Mouse (Mus musculus) forebrain, embryonic 16.5 days (tissue): ENCODE results near the gene Lmnb2. TPM values are rescaled to one million over a fixed set of nuclear protein-coding genes. Genes with fewer than 3 reads are reported as not detected.

Experiments
- ATAC-seq: fragments of 200-750 bp; cut with Nextera tagmentation; 2 replicates; pipeline ENCODE4 v1.8.0; 2017; ENCODE audit warnings: mild to moderate bottlenecking, moderate library complexity
- H3K27ac ChIP-seq: fragments of 300-500 bp; sonication (generic); 2 replicates; pipeline ENCODE4 v1.5.1; 2014; ENCODE audit warnings: low read length, control low read depth
- H3K27me3 ChIP-seq: fragments of 300-500 bp; sonication (generic); replicated peaks from 2 replicates; pipeline ENCODE4 v1.6.1; 2014; ENCODE audit warnings: low read length; ENCODE audit not compliant: control insufficient read depth, insufficient read depth
- H3K36me3 ChIP-seq: fragments of 300-500 bp; sonication (generic); 2 replicates; pipeline ENCODE4 v1.6.1; 2014; ENCODE audit not compliant: control insufficient read depth, insufficient read depth
- H3K4me1 ChIP-seq: fragments of 300-500 bp; sonication (generic); replicated peaks from 2 replicates; pipeline ENCODE4 v1.6.1; 2014; ENCODE audit warnings: low read length; ENCODE audit not compliant: control insufficient read depth, insufficient read depth
- H3K4me2 ChIP-seq: fragments of 300-500 bp; sonication (generic); 2 replicates; pipeline ENCODE4 v1.6.1; 2014; ENCODE audit warnings: mild to moderate bottlenecking, low read length, control low read depth
- H3K4me3 ChIP-seq: fragments of 300-500 bp; sonication (generic); replicated peaks from 2 replicates; pipeline ENCODE4 v1.5.1; 2014; ENCODE audit warnings: mild to moderate bottlenecking, low read length, control low read depth
- H3K9ac ChIP-seq: fragments of 300-500 bp; sonication (generic); replicated peaks from 2 replicates; pipeline ENCODE4 v1.6.1; 2014; ENCODE audit warnings: low read depth, low read length, control low read depth
- H3K9me3 ChIP-seq: fragments of 300-500 bp; sonication (generic); 2 replicates; pipeline ENCODE4 v1.6.1; 2016; ENCODE audit warnings: low read length; ENCODE audit not compliant: control insufficient read depth
- WGBS: fragments of 180-500 bp; shearing (Covaris S2); extraction: QIAGEN DNeasy Blood & Tissue Kit; methylation state at CpG from one replicate; pipeline ENCODE4 v1.1.7; 2014; 5-methylcytosine and 5-hydroxymethylcytosine counted together
- polyA plus RNA-seq: library from polyadenylated mRNA; unstranded; fragments of >200 nt; fragmentation: Nextera tagmentation; extraction: Ambion mirVana; gene quantifications from 2 replicates; pipeline ENCODE4 v1.2.1, GENCODE M21; 2015

Gene Lmnb2
- 53.2 and 59.8 TPM in 2 replicates for polyA plus RNA-seq

GRCm38 (mm10) chr10:80917779-80918434 lies at the start of gene Lmnb2:
Lmnb2 (minus strand) TSS chr10:80918245.
- Histone ChIP-seq H3K27me3 (no peaks in the 10 kb centered on the region), H3K27ac (peak within 1 kb of the TSS; percentile 69), H3K4me3 (peak within 1 kb of the TSS; percentile 78), H3K4me1 (peaks cover 28% of the 10 kb centered on the region), H3K4me2 (peak within 1 kb of the TSS; percentile 81), H3K36me3 (no peaks in the 10 kb centered on the region), H3K9me3 (no peaks in the 10 kb centered on the region), H3K9ac (peak within 1 kb of the TSS; percentile 86)
- peak; percentile 88 for ATAC-seq
- under 1% methylated on average over 61 of the region's 61 CpGs for WGBS

- no peak overlapping the region for H3K27ac ChIP-seq
- no peak for ATAC-seq
- H3K9ac ChIP-seq: no peak overlapping the region
- H3K4me2 ChIP-seq: no peak overlapping the region
- peaks cover 6% of the 10 kb centered on the region for H3K4me1 ChIP-seq
- no peaks in the 10 kb centered on the region for H3K27me3 ChIP-seq
- no peak overlapping the region for H3K4me3 ChIP-seq
- no peaks in the 10 kb centered on the region for H3K36me3 ChIP-seq
- 56% methylated on average over 3 of the region's 3 CpGs for WGBS
- no peaks in the 10 kb centered on the region for H3K9me3 ChIP-seq
Observed at GRCm38 (mm10) chr10:80967101-80967656, 49.1 kb upstream of the Lmnb2 start.

GRCm38 (mm10) chr10:80966296-80966695 lies 48.3 kb upstream of the Lmnb2 start:
- no peak for ATAC-seq
- Histone ChIP-seq H3K27ac (no peak overlapping the region), H3K27me3 (no peaks in the 10 kb centered on the region), H3K9me3 (no peaks in the 10 kb centered on the region), H3K36me3 (no peaks in the 10 kb centered on the region), H3K4me3 (no peak overlapping the region), H3K9ac (no peak overlapping the region), H3K4me2 (no peak overlapping the region), H3K4me1 (peaks cover 9% of the 10 kb centered on the region)
- 70% methylated on average over 12 of the region's 12 CpGs for WGBS

- Histone ChIP-seq H3K36me3 (no peaks in the 10 kb centered on the region), H3K27me3 (no peaks in the 10 kb centered on the region), H3K4me3 (no peak overlapping the region), H3K9me3 (no peaks in the 10 kb centered on the region), H3K4me1 (peaks cover 11% of the 10 kb centered on the region), H3K27ac (no peak overlapping the region), H3K9ac (no peak overlapping the region), H3K4me2 (no peak overlapping the region)
- ATAC-seq: no peak
- 58% methylated on average over 12 of the region's 12 CpGs for WGBS
Observed at GRCm38 (mm10) chr10:80963031-80963975, 45.3 kb upstream of the Lmnb2 start.

- H3K4me3 ChIP-seq: no peak overlapping the region
- ATAC-seq: no peak
Observed at GRCm38 (mm10) chr10:80962585-80962984, 44.5 kb upstream of the Lmnb2 start.

GRCm38 (mm10) chr10:80962051-80962472 lies 44.0 kb upstream of the Lmnb2 start:
- ATAC-seq: no peak
- Histone ChIP-seq H3K4me1 (peaks cover 8% of the 10 kb centered on the region), H3K36me3 (no peaks in the 10 kb centered on the region), H3K4me2 (no peak overlapping the region), H3K27me3 (no peaks in the 10 kb centered on the region), H3K9ac (no peak overlapping the region), H3K9me3 (no peaks in the 10 kb centered on the region), H3K4me3 (no peak overlapping the region), H3K27ac (no peak overlapping the region)
- WGBS: 67% methylated on average over 10 of the region's 10 CpGs

More at GRCm38 (mm10) chr10:80962585-80962984, 44.5 kb upstream of the Lmnb2 start:
- Histone ChIP-seq H3K9ac (no peak overlapping the region), H3K27ac (no peak overlapping the region), H3K27me3 (no peaks in the 10 kb centered on the region), H3K9me3 (no peaks in the 10 kb centered on the region), H3K4me1 (peaks cover 11% of the 10 kb centered on the region), H3K36me3 (no peaks in the 10 kb centered on the region), H3K4me2 (no peak overlapping the region)
- WGBS: 62% methylated on average over 5 of the region's 5 CpGs

- WGBS: 16% methylated on average over 11 of the region's 16 CpGs
- peak; percentile 18; the same call in 1 of the 2 replicates for ATAC-seq
- 0 out of 2 replicates have a peak, but pooled peaks cover 5% of the 10 kb centered on the region for H3K4me1 ChIP-seq
- H3K9ac ChIP-seq: no peak overlapping the region
- H3K27ac ChIP-seq: no peak overlapping the region
- H3K9me3 ChIP-seq: no peaks in the 10 kb centered on the region
- no peak overlapping the region for H3K4me2 ChIP-seq
- no peak overlapping the region for H3K4me3 ChIP-seq
- no peaks in the 10 kb centered on the region for H3K27me3 ChIP-seq
- H3K36me3 ChIP-seq: no peaks in the 10 kb centered on the region
Observed at GRCm38 (mm10) chr10:80960551-80961508, 42.8 kb upstream of the Lmnb2 start.

- H3K27ac ChIP-seq: no peak overlapping the region
- ATAC-seq: no peak
- 91% methylated on average over 5 of the region's 5 CpGs for WGBS
Observed at GRCm38 (mm10) chr10:80958979-80959637, 41.1 kb upstream of the Lmnb2 start.

More at GRCm38 (mm10) chr10:80958979-80959637, 41.1 kb upstream of the Lmnb2 start:
- Histone ChIP-seq H3K4me2 (no peak overlapping the region), H3K4me3 (no peak overlapping the region), H3K4me1 (0 out of 2 replicates have a peak, but pooled peaks cover 5% of the 10 kb centered on the region), H3K36me3 (no peaks in the 10 kb centered on the region), H3K27me3 (no peaks in the 10 kb centered on the region), H3K9me3 (no peaks in the 10 kb centered on the region), H3K9ac (no peak overlapping the region)
